9 mouse cellular contexts compared by ENCODE assay signal in the genomic region with DNA sequence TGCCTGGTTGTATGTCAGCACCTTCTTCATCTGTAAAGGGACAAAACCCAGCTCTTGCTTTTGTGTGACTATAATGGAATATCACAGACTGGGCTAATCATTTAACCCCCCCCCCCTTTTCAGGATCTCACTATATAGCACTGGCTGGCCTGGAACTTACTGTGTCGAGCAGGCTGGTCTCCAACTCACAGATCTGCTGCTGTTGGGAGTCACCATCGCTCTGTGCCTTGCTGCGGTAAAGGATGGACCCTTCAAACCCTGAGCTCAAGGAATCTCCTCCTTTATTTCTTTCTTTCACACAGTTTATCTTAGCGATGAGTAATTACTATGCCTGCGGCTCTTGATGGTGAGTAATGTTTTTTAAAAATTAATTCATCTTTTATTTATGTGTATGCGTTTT. TPM values are rescaled to one million over a fixed set of nuclear protein-coding genes. Genes with fewer than 3 reads are reported as not detected.
DNase-seq lines count a peak whose midpoint lies in the region; ATAC-seq and TF ChIP-seq lines count a peak whose summit lies in the region.
"Had no signal": no experiment of that assay in that cellular context is flagged by ENCODE, and none has a peak within 500 bp of the region (broad histone marks: within the 10 kb centered on the region; RNA-seq: fewer than 3 reads in every experiment).

TSS of gene Vwf (plus strand) at position 301 of the 400 bp plus-strand sequence.

- no peak for DNase-seq in hindbrain, embryonic 11.5 days (ENCODE audit: low spot score)
- DNase-seq in testis, postnatal 10 days (ENCODE audit: low spot score) = no peak
- DNase-seq in stomach, postnatal 0 days (ENCODE audit: low spot score) = no peak
- DNase-seq: thymus, postnatal 14 days had no signal

- H3K9ac ChIP-seq in hindbrain, embryonic 11.5 days (ENCODE audit: low read depth, low read length) = no peak within 1 kb of the TSS
- no peak within 1 kb of the TSS for H3K9ac ChIP-seq in hindbrain, embryonic 13.5 days
- H3K9ac ChIP-seq in hindbrain, embryonic 15.5 days = no peak within 1 kb of the TSS
- no peak within 1 kb of the TSS for H3K9ac ChIP-seq in stomach, postnatal 0 days (ENCODE audit: low read length)

- H3K9me3 ChIP-seq in hindbrain, embryonic 11.5 days (ENCODE audit: control insufficient read depth, low read length) = no peaks in the 10 kb centered on the region
- no peaks in the 10 kb centered on the region for H3K9me3 ChIP-seq in hindbrain, embryonic 13.5 days
- H3K9me3 ChIP-seq in hindbrain, embryonic 15.5 days = no peaks in the 10 kb centered on the region
- no peaks in the 10 kb centered on the region for H3K9me3 ChIP-seq in stomach, postnatal 0 days (ENCODE audit: control insufficient read depth, low read length)

- no peak within 1 kb of the TSS for H3K4me2 ChIP-seq in hindbrain, embryonic 11.5 days (replicated peaks; ENCODE audit: low read depth, low read length)
- no peak within 1 kb of the TSS for H3K4me2 ChIP-seq in hindbrain, embryonic 13.5 days
- no peak within 1 kb of the TSS for H3K4me2 ChIP-seq in hindbrain, embryonic 15.5 days
- no peak within 1 kb of the TSS for H3K4me2 ChIP-seq in stomach, postnatal 0 days (replicated peaks; ENCODE audit: low read depth)

- TF ChIP-seq CTCF in testis, adult 2 months (IDR thresholded peaks at IDR 0.05; ENCODE audit: control insufficient read depth, insufficient read depth, insufficient replicate concordance, low read depth, low read length) = no peak
- no peak for TF ChIP-seq CTCF in small intestine, adult 2 months (IDR thresholded peaks at IDR 0.05; ENCODE audit: extremely low read depth, insufficient read length, insufficient replicate concordance, low read depth, low read length)
- TF ChIP-seq CTCF in stomach, postnatal 0 days (IDR thresholded peaks at IDR 0.05; ENCODE audit: low read depth) = no peak

- no peaks in the 10 kb centered on the region for H3K27me3 ChIP-seq in hindbrain, embryonic 11.5 days (ENCODE audit: control insufficient read depth, insufficient read depth, low read length)
- no peaks in the 10 kb centered on the region for H3K27me3 ChIP-seq in hindbrain, embryonic 13.5 days
- H3K27me3 ChIP-seq in testis, adult 2 months (ENCODE audit: control insufficient read depth, insufficient read depth, low read length) = no peaks in the 10 kb centered on the region
- H3K27me3 ChIP-seq in hindbrain, embryonic 15.5 days = no peaks in the 10 kb centered on the region
- no peaks in the 10 kb centered on the region for H3K27me3 ChIP-seq in small intestine, adult 2 months (ENCODE audit: control insufficient read depth, insufficient read depth, low read length)
- H3K27me3 ChIP-seq in stomach, postnatal 0 days (ENCODE audit: control insufficient read depth, insufficient read depth, low read length) = no peaks in the 10 kb centered on the region

- H3K36me3 ChIP-seq in hindbrain, embryonic 11.5 days (ENCODE audit: control insufficient read depth, insufficient read depth, low read length) = no peaks in the 10 kb centered on the region
- no peaks in the 10 kb centered on the region for H3K36me3 ChIP-seq in hindbrain, embryonic 13.5 days
- no peaks in the 10 kb centered on the region for H3K36me3 ChIP-seq in testis, adult 2 months (ENCODE audit: control insufficient read depth, insufficient read depth, low read length)
- H3K36me3 ChIP-seq in hindbrain, embryonic 15.5 days = no peaks in the 10 kb centered on the region
- H3K36me3 ChIP-seq in small intestine, adult 2 months (ENCODE audit: control insufficient read depth, insufficient read depth, low read length) = no peaks in the 10 kb centered on the region
- no peaks in the 10 kb centered on the region for H3K36me3 ChIP-seq in stomach, postnatal 0 days (ENCODE audit: control insufficient read depth, insufficient read depth, low read length)

- H3K4me1 ChIP-seq in hindbrain, embryonic 11.5 days (replicated peaks; ENCODE audit: control insufficient read depth, insufficient read depth, low read length) = no peaks in the 10 kb centered on the region
- no peaks in the 10 kb centered on the region for H3K4me1 ChIP-seq in hindbrain, embryonic 13.5 days (replicated peaks)
- H3K4me1 ChIP-seq in testis, adult 2 months (ENCODE audit: control insufficient read depth, insufficient read depth, low read length) = no peaks in the 10 kb centered on the region
- H3K4me1 ChIP-seq in hindbrain, embryonic 15.5 days (replicated peaks) = no peaks in the 10 kb centered on the region
- H3K4me1 ChIP-seq in small intestine, adult 2 months (ENCODE audit: control insufficient read depth, insufficient read depth, insufficient read length, low read length) = no peaks in the 10 kb centered on the region
- H3K4me1 ChIP-seq in stomach, postnatal 0 days (replicated peaks; ENCODE audit: control insufficient read depth, insufficient read depth) = no peaks in the 10 kb centered on the region

- ATAC-seq in hindbrain, embryonic 11.5 days (ENCODE audit: low FRiP score) = no peak
- no peak for ATAC-seq in hindbrain, embryonic 13.5 days (ENCODE audit: low FRiP score)
- no peak for ATAC-seq in hindbrain, embryonic 15.5 days (ENCODE audit: low FRiP score, low read depth)
- ATAC-seq in granulocyte monocyte progenitor cell, adult 5-6 weeks (replicated peaks; ENCODE audit: poor library complexity, severe bottlenecking) = no peak
- no peak for ATAC-seq in stomach, postnatal 0 days (ENCODE audit: low FRiP score, low TSS enrichment)

- 92% methylated on average over 6 of the region's 6 CpGs for WGBS in hindbrain, embryonic 11.5 days
- WGBS in hindbrain, embryonic 13.5 days = 89% methylated on average over 6 of the region's 6 CpGs
- WGBS in hindbrain, embryonic 15.5 days = 92% methylated on average over 6 of the region's 6 CpGs
- WGBS in small intestine, adult 2 months = 95% methylated on average over 6 of the region's 6 CpGs
- WGBS in stomach, postnatal 0 days = 71% methylated on average over 6 of the region's 6 CpGs

- no peak for TF ChIP-seq EP300 in stomach, postnatal 0 days (optimal IDR thresholded peaks at IDR 0.05)

- no peak within 1 kb of the TSS for H3K27ac ChIP-seq in hindbrain, embryonic 11.5 days (ENCODE audit: low read depth, low read length)
- no peak within 1 kb of the TSS for H3K27ac ChIP-seq in hindbrain, embryonic 13.5 days
- H3K27ac ChIP-seq in testis, adult 2 months (ENCODE audit: control insufficient read depth, insufficient read depth, low read depth, low read length) = no peak within 1 kb of the TSS
- no peak within 1 kb of the TSS for H3K27ac ChIP-seq in hindbrain, embryonic 15.5 days (replicated peaks)
- no peak within 1 kb of the TSS for H3K27ac ChIP-seq in small intestine, adult 2 months (ENCODE audit: insufficient read depth, low read depth, low read length)
- no peak within 1 kb of the TSS for H3K27ac ChIP-seq in stomach, postnatal 0 days (replicated peaks)

- TF ChIP-seq POLR2A in testis, adult 2 months (IDR thresholded peaks at IDR 0.05; ENCODE audit: control insufficient read depth, low read depth, low read length) = no peak
- no peak for TF ChIP-seq POLR2A in small intestine, adult 2 months (IDR thresholded peaks at IDR 0.05; ENCODE audit: low read depth, low read length)

- H3K4me3 ChIP-seq in hindbrain, embryonic 11.5 days (ENCODE audit: low read depth, low read length) = no peak within 1 kb of the TSS
- no peak within 1 kb of the TSS for H3K4me3 ChIP-seq in hindbrain, embryonic 13.5 days
- H3K4me3 ChIP-seq in testis, adult 2 months (ENCODE audit: control insufficient read depth, low read depth, low read length) = no peak within 1 kb of the TSS
- H3K4me3 ChIP-seq in hindbrain, embryonic 15.5 days = no peak within 1 kb of the TSS
- no peak within 1 kb of the TSS for H3K4me3 ChIP-seq in small intestine, adult 2 months (ENCODE audit: low read depth, low read length)
- H3K4me3 ChIP-seq in stomach, postnatal 0 days (ENCODE audit: low read depth, low read length) = no peak within 1 kb of the TSS

RNA-seq across cellular contexts. Expression of gene Vwf, which starts in this region (rescaled TPM):
- polyA plus RNA-seq in hindbrain, embryonic 11.5 days (2014; fragmentation: Nextera tagmentation; extraction: Ambion mirVana) = 10.3 and 10.7 TPM in 2 replicates
- 8.0 and 11.3 TPM in 2 replicates for polyA plus RNA-seq in hindbrain, embryonic 13.5 days (2015; fragmentation: Nextera tagmentation; extraction: Ambion mirVana)
- polyA plus RNA-seq in testis, adult 2 months (2012; rRNA removed) = 15.4 and 16.5 TPM in 2 replicates
- 10.2 and 10.8 TPM in 2 replicates for polyA plus RNA-seq in hindbrain, embryonic 15.5 days (2015; fragmentation: Nextera tagmentation; extraction: Ambion mirVana)
- 24.8 and 64.0 TPM in 2 replicates for polyA plus RNA-seq in small intestine, adult 2 months (2012; rRNA removed)
- total RNA-seq in granulocyte monocyte progenitor cell, adult 5-6 weeks (2014; fragmentation: Nextera tagmentation) = 0.43 and 5.1 TPM in 2 replicates
- 0.10 and 0.39 TPM in 2 replicates for total RNA-seq in granulocyte monocyte progenitor cell, adult 5-6 weeks (2017)
- polyA plus RNA-seq in stomach, postnatal 0 days (2015; fragmentation: Nextera tagmentation; extraction: Ambion mirVana) = 7.8 and 9.5 TPM in 2 replicates
